Mouse (Mus musculus) neural tube, embryonic 12.5 days (tissue): ENCODE results near the gene Mfsd5. TPM values are rescaled to one million over a fixed set of nuclear protein-coding genes. Genes with fewer than 3 reads are reported as not detected.

Experiments used
- ATAC-seq: fragments of 200-750 bp; cut with Nextera tagmentation; 2 replicates; pipeline ENCODE4 v1.8.0; 2017; ENCODE audit warnings: low read depth, mild to moderate bottlenecking, moderate TSS enrichment, moderate library complexity; ENCODE audit not compliant: low FRiP score
- H3K27ac ChIP-seq: fragments of 300-500 bp; sonication (generic); 2 replicates; pipeline ENCODE4 v1.5.1; 2016
- H3K27me3 ChIP-seq: fragments of 300-500 bp; sonication (generic); replicated peaks from 2 replicates; pipeline ENCODE4 v1.6.1; 2016; ENCODE audit warnings: mild to moderate bottlenecking
- H3K36me3 ChIP-seq: fragments of 300-500 bp; sonication (generic); 2 replicates; pipeline ENCODE4 v1.6.1; 2016; ENCODE audit warnings: mild to moderate bottlenecking
- H3K4me1 ChIP-seq: fragments of 300-500 bp; sonication (generic); 2 replicates; pipeline ENCODE4 v1.6.1; 2016
- H3K4me2 ChIP-seq: fragments of 300-500 bp; sonication (generic); replicated peaks from 2 replicates; pipeline ENCODE4 v1.6.1; 2016; ENCODE audit warnings: mild to moderate bottlenecking
- H3K4me3 ChIP-seq: fragments of 300-500 bp; sonication (generic); 2 replicates; pipeline ENCODE4 v1.5.1; 2016
- H3K9ac ChIP-seq: fragments of 300-500 bp; sonication (generic); 2 replicates; pipeline ENCODE4 v1.6.1; 2016; ENCODE audit warnings: mild to moderate bottlenecking
- H3K9me3 ChIP-seq: fragments of 300-500 bp; sonication (generic); 2 replicates; pipeline ENCODE4 v1.6.1; 2016; ENCODE audit warnings: mild to moderate bottlenecking
- WGBS: fragments of 180-500 bp; shearing (Covaris S2); methylation state at CpG from one replicate; pipeline ENCODE4 v1.1.7; 2016; 5-methylcytosine and 5-hydroxymethylcytosine counted together
- polyA plus RNA-seq: library from polyadenylated mRNA; unstranded; fragments of >200 nt; fragmentation: Nextera tagmentation; extraction: Ambion mirVana; gene quantifications from 2 replicates; pipeline ENCODE4 v1.2.1, GENCODE M21; 2016

Gene Mfsd5
- polyA plus RNA-seq, 1 experiment from 2014 or later = 53.2 TPM

GRCm38 (mm10) chr15:102249251-102249691 lies 30.0 kb upstream of the Mfsd5 start:
- WGBS = 3% methylated on average over 13 of the region's 13 CpGs
- H3K4me3 ChIP-seq = no peak overlapping the region
- peak overlapping the region; percentile 97 for H3K4me2 ChIP-seq
- H3K27me3 ChIP-seq = peaks cover 34% of the 10 kb centered on the region
- no peak for ATAC-seq
- H3K36me3 ChIP-seq = no peaks in the 10 kb centered on the region
- no peaks in the 10 kb centered on the region for H3K9me3 ChIP-seq
- peaks cover 46% of the 10 kb centered on the region for H3K4me1 ChIP-seq
- no peak overlapping the region for H3K27ac ChIP-seq
- no peak overlapping the region for H3K9ac ChIP-seq

- 45% methylated on average over 9 of the region's 9 CpGs for WGBS
- H3K27ac ChIP-seq = no peak overlapping the region
- H3K9me3 ChIP-seq = no peaks in the 10 kb centered on the region
- ATAC-seq = no peak
- no peaks in the 10 kb centered on the region for H3K36me3 ChIP-seq
- H3K27me3 ChIP-seq = peaks cover 28% of the 10 kb centered on the region
- H3K4me3 ChIP-seq = no peak overlapping the region
- H3K9ac ChIP-seq = no peak overlapping the region
- peak overlapping the region; percentile 97 for H3K4me2 ChIP-seq
- H3K4me1 ChIP-seq = peaks cover 41% of the 10 kb centered on the region
These were observed 29.3 kb upstream of the Mfsd5 start for GRCm38 (mm10) chr15:102249967-102250366.

- Histone ChIP-seq H3K27me3 (peaks cover 28% of the 10 kb centered on the region), H3K9ac (no peak overlapping the region), H3K4me3 (no peak overlapping the region), H3K4me1 (peaks cover 35% of the 10 kb centered on the region), H3K9me3 (no peaks in the 10 kb centered on the region), H3K4me2 (no peak overlapping the region), H3K27ac (no peak overlapping the region), H3K36me3 (no peaks in the 10 kb centered on the region)
- no peak for ATAC-seq
- 45% methylated on average over 5 of the region's 5 CpGs for WGBS
These were observed 28.7 kb upstream of the Mfsd5 start for GRCm38 (mm10) chr15:102250521-102250920.

GRCm38 (mm10) chr15:102255547-102256255 lies 23.6 kb upstream of the Mfsd5 start:
- peaks cover 39% of the 10 kb centered on the region for H3K27me3 ChIP-seq
- H3K4me3 ChIP-seq = no peak overlapping the region
- 49% methylated on average over 14 of the region's 14 CpGs for WGBS
- H3K4me1 ChIP-seq = peaks cover 25% of the 10 kb centered on the region
- H3K4me2 ChIP-seq = peak overlapping the region; percentile 99
- no peak overlapping the region for H3K27ac ChIP-seq
- 0 out of 2 replicates have a peak, but pooled peaks have one; percentile 26 for ATAC-seq
- H3K9me3 ChIP-seq = no peaks in the 10 kb centered on the region
- no peak overlapping the region for H3K9ac ChIP-seq
- H3K36me3 ChIP-seq = no peaks in the 10 kb centered on the region

- Histone ChIP-seq H3K27ac (no peak overlapping the region), H3K4me1 (peaks cover 25% of the 10 kb centered on the region), H3K4me2 (peak overlapping the region; percentile 99), H3K36me3 (no peaks in the 10 kb centered on the region), H3K9ac (peak overlapping the region; percentile 69), H3K9me3 (no peaks in the 10 kb centered on the region), H3K4me3 (peak overlapping the region; percentile 53), H3K27me3 (peaks cover 39% of the 10 kb centered on the region)
- WGBS = 8% methylated on average over 22 of the region's 22 CpGs
- ATAC-seq = no peak
These were observed 22.6 kb upstream of the Mfsd5 start for GRCm38 (mm10) chr15:102256431-102257201.

GRCm38 (mm10) chr15:102257202-102258075 lies 21.8 kb upstream of the Mfsd5 start, which contains the start of gene Rarg:
Gene Rarg, minus strand, starts transcription at chr15:102257517.
- Histone ChIP-seq H3K9ac (peak within 1 kb of the TSS; percentile 69), H3K4me3 (peak within 1 kb of the TSS; percentile 53), H3K27me3 (peaks cover 39% of the 10 kb centered on the region), H3K36me3 (no peaks in the 10 kb centered on the region), H3K4me2 (peak within 1 kb of the TSS; percentile 99), H3K27ac (0 out of 2 replicates have a peak within 1 kb of the TSS, but pooled peaks have one; percentile 7), H3K4me1 (peaks cover 25% of the 10 kb centered on the region), H3K9me3 (no peaks in the 10 kb centered on the region)
- under 1% methylated on average over 40 of the region's 46 CpGs for WGBS
- ATAC-seq = no peak; the same call in 1 of the 2 replicates

GRCm38 (mm10) chr15:102258076-102258470 lies 21.2 kb upstream of the Mfsd5 start:
- H3K4me2 ChIP-seq = peak overlapping the region; percentile 99
- H3K36me3 ChIP-seq = no peaks in the 10 kb centered on the region
- no peak overlapping the region for H3K9ac ChIP-seq
- peaks cover 39% of the 10 kb centered on the region for H3K27me3 ChIP-seq
- 0 out of 2 replicates have a peak overlapping the region, but pooled peaks have one; percentile 53 for H3K4me3 ChIP-seq
- no peak for ATAC-seq
- WGBS = 6% methylated on average over 12 of the region's 12 CpGs
- no peaks in the 10 kb centered on the region for H3K9me3 ChIP-seq
- H3K27ac ChIP-seq = 0 out of 2 replicates have a peak overlapping the region, but pooled peaks have one; percentile 7
- H3K4me1 ChIP-seq = peaks cover 25% of the 10 kb centered on the region

GRCm38 (mm10) chr15:102258581-102259253 lies 20.5 kb upstream of the Mfsd5 start:
- 15% methylated on average over 11 of the region's 11 CpGs for WGBS
- Histone ChIP-seq H3K9me3 (no peaks in the 10 kb centered on the region), H3K27ac (no peak overlapping the region), H3K9ac (no peak overlapping the region), H3K4me2 (peak overlapping the region; percentile 99), H3K4me3 (no peak overlapping the region), H3K27me3 (peaks cover 42% of the 10 kb centered on the region), H3K36me3 (no peaks in the 10 kb centered on the region), H3K4me1 (peaks cover 25% of the 10 kb centered on the region)
- ATAC-seq = no peak

- Histone ChIP-seq H3K27me3 (peaks cover 20% of the 10 kb centered on the region), H3K4me3 (no peak overlapping the region), H3K27ac (no peak overlapping the region), H3K4me2 (no peak overlapping the region), H3K9ac (no peak overlapping the region), H3K36me3 (no peaks in the 10 kb centered on the region), H3K9me3 (no peaks in the 10 kb centered on the region), H3K4me1 (peaks cover 15% of the 10 kb centered on the region)
- no peak for ATAC-seq
- 62% methylated on average over 7 of the region's 7 CpGs for WGBS
These were observed 16.7 kb upstream of the Mfsd5 start for GRCm38 (mm10) chr15:102262582-102262981.

GRCm38 (mm10) chr15:102263037-102263436 lies 16.2 kb upstream of the Mfsd5 start:
- H3K4me3 ChIP-seq = no peak overlapping the region

GRCm38 (mm10) chr15:102265548-102265947 lies 13.7 kb upstream of the Mfsd5 start:
- Histone ChIP-seq H3K4me3 (no peak overlapping the region), H3K36me3 (no peaks in the 10 kb centered on the region), H3K4me2 (no peak overlapping the region), H3K27ac (no peak overlapping the region), H3K27me3 (peaks cover 13% of the 10 kb centered on the region; the same call in 1 of the 2 replicates), H3K9ac (no peak overlapping the region), H3K9me3 (no peaks in the 10 kb centered on the region), H3K4me1 (peaks cover 3% of the 10 kb centered on the region)
- ATAC-seq = no peak
- WGBS = 87% methylated on average over 5 of the region's 5 CpGs

More at GRCm38 (mm10) chr15:102263037-102263436, 16.2 kb upstream of the Mfsd5 start:
- Histone ChIP-seq H3K9ac (no peak overlapping the region), H3K4me1 (peaks cover 10% of the 10 kb centered on the region), H3K27me3 (peaks cover 16% of the 10 kb centered on the region), H3K27ac (no peak overlapping the region), H3K36me3 (no peaks in the 10 kb centered on the region), H3K9me3 (no peaks in the 10 kb centered on the region), H3K4me2 (no peak overlapping the region)
- WGBS = 76% methylated on average over 2 of the region's 2 CpGs
- ATAC-seq = no peak
